Mouse (Mus musculus) embryonic facial prominence, embryonic 12.5 days (tissue): ENCODE measurements around the gene Rbm7. TPM values are rescaled to one million over a fixed set of nuclear protein-coding genes. Genes with fewer than 3 reads are reported as not detected.

Experiments
- ATAC-seq: fragments of 200-750 bp; cut with Nextera tagmentation; 2 replicates; pipeline ENCODE4 v1.8.0; 2017; ENCODE audit not compliant: insufficient number of reproducible peaks, insufficient read depth, low FRiP score, low TSS enrichment
- H3K27ac ChIP-seq: fragments of 300-500 bp; sonication (generic); 2 replicates; pipeline ENCODE4 v1.5.1; 2016; ENCODE audit warnings: mild to moderate bottlenecking
- H3K27me3 ChIP-seq: fragments of 300-500 bp; sonication (generic); 2 replicates; pipeline ENCODE4 v1.6.1; 2016; ENCODE audit warnings: mild to moderate bottlenecking, moderate library complexity
- H3K36me3 ChIP-seq: fragments of 300-500 bp; sonication (generic); 2 replicates; pipeline ENCODE4 v1.6.1; 2016; ENCODE audit warnings: mild to moderate bottlenecking
- H3K4me1 ChIP-seq: fragments of 300-500 bp; sonication (generic); 2 replicates; pipeline ENCODE4 v1.6.1; 2016
- H3K4me2 ChIP-seq: fragments of 300-500 bp; sonication (generic); replicated peaks from 2 replicates; pipeline ENCODE4 v1.6.1; 2016; ENCODE audit warnings: mild to moderate bottlenecking, moderate library complexity
- H3K4me3 ChIP-seq: fragments of 300-500 bp; sonication (generic); 2 replicates; pipeline ENCODE4 v1.5.1; 2016; ENCODE audit warnings: mild to moderate bottlenecking
- H3K9ac ChIP-seq: fragments of 300-500 bp; sonication (generic); 2 replicates; pipeline ENCODE4 v1.6.1; 2016; ENCODE audit warnings: mild to moderate bottlenecking, moderate library complexity
- H3K9me3 ChIP-seq: fragments of 300-500 bp; sonication (generic); 2 replicates; pipeline ENCODE4 v1.6.1; 2016; ENCODE audit warnings: mild to moderate bottlenecking, moderate library complexity
- WGBS: fragments of 180-500 bp; shearing (Covaris S2); methylation state at CpG from one replicate; pipeline ENCODE4 v1.1.7; 2016; 5-methylcytosine and 5-hydroxymethylcytosine counted together
- microRNA-seq: library from miRNA; unstranded; fragments of <30 nt; microRNA quantifications from one replicate; pipeline ENCODE4, GENCODE M21; 2017
- polyA plus RNA-seq: library from polyadenylated mRNA; unstranded; fragments of >200 nt; fragmentation: Nextera tagmentation; extraction: Ambion mirVana; gene quantifications from 2 replicates; pipeline ENCODE4 v1.2.1, GENCODE M21; 2016

Rbm7 gene
- polyA plus RNA-seq, 1 experiment from 2014 or later: 123 TPM

DNA sequence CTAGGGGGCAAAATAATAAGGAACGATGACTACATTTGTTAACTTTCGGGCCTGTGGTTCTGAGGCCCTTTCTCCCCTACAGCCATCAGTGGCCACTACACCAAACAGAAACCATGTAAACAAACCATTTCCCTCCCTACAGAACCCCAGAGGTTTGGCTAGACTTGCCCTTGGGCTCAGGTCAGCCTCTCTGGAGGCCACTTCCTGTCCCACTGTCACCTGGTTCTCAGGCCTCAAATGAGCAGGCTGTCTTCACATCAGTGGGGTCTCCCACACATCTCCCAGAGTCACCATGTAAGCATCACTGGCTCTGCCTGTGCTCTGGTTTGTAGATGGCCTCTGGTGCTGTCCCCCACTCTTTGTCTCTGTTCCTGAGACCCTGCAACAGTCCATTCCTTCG, 39.1 kb downstream of the Rbm7 start:
- Histone ChIP-seq H3K9ac (no peak overlapping the region), H3K4me1 (no peaks in the 10 kb centered on the region), H3K9me3 (no peaks in the 10 kb centered on the region), H3K4me2 (no peak overlapping the region), H3K4me3 (no peak overlapping the region), H3K27me3 (no peaks in the 10 kb centered on the region), H3K27ac (no peak overlapping the region), H3K36me3 (no peaks in the 10 kb centered on the region)
- no peak for ATAC-seq
- 75% methylated on average over 3 of the region's 3 CpGs for WGBS

DNA sequence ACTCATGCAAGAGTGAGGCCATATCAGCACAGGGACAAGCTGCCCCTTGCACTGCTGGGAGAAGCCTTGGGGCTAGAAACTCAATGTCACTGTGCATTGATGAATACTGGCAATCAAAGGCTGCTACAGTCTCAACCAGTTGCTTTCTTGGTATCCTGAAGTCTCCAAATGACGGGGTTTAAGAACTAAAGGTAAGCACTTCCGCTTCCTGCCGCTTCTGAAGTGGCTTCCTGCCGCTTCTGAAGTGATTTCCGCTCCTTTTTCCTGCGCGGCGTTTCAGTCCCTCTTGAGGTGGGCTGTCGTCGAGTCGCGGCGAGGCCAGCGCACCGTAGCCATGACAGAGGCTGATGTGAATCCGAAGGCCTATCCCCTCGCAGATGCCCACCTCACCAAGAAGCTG, 45.0 kb downstream of the Rbm7 start:
- no peak for ATAC-seq
- Histone ChIP-seq H3K4me2 (no peak overlapping the region), H3K9ac (no peak overlapping the region), H3K27me3 (no peaks in the 10 kb centered on the region), H3K9me3 (no peaks in the 10 kb centered on the region), H3K4me1 (no peaks in the 10 kb centered on the region), H3K4me3 (no peak overlapping the region), H3K36me3 (no peaks in the 10 kb centered on the region), H3K27ac (no peak overlapping the region)
- WGBS: 91% methylated on average over 17 of the region's 17 CpGs

DNA sequence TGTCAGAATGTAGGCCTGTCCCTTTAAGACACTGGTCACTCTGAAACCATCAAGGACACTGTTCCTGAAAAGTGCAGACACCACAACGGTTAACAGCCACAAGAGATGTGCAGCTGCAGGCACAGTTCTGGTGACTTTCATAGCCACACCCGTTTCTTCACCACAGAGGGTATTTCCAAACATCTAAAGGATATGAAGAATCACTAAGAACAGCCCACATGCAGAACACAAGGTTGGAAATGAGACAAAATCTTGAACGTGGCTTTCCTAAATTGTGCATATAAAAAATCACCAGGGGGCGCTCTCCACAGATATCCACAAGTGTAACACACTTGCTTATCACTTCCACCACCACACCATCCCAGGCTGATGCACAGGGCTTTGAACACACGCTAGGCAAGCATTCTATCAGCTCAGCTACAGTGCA, 47.3 kb downstream of the Rbm7 start:
- no peak overlapping the region for H3K4me3 ChIP-seq
- ATAC-seq: no peak
- no peaks in the 10 kb centered on the region for H3K9me3 ChIP-seq
- H3K36me3 ChIP-seq: no peaks in the 10 kb centered on the region
- H3K9ac ChIP-seq: no peak overlapping the region
- no peak overlapping the region for H3K4me2 ChIP-seq
- no peak overlapping the region for H3K27ac ChIP-seq
- H3K27me3 ChIP-seq: no peaks in the 10 kb centered on the region
- no peaks in the 10 kb centered on the region for H3K4me1 ChIP-seq
- 37% methylated on average over 5 of the region's 5 CpGs for WGBS

DNA sequence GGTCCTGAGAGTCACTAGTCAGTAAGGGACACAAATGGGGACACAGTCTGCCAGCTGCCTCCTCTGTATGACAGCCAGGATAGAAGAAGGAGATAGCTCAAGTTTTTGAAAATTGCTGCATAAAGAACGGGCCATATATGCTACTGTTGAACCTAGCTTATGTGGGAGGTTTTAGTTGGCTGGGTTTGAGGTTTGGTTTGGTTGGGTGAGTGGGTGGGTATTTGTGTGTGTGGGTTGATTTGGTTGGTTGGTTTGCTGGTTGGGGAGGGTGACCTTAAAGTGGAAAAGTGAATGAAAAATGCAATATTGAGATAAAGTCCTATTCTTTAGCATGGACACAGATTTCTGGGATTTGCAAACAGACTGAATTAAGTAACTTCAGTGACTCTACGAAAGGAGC, 50.3 kb downstream of the Rbm7 start:
- 89% methylated on average over 2 of the region's 2 CpGs for WGBS
- no peaks in the 10 kb centered on the region for H3K27me3 ChIP-seq
- no peaks in the 10 kb centered on the region for H3K9me3 ChIP-seq
- no peaks in the 10 kb centered on the region for H3K4me1 ChIP-seq
- H3K4me3 ChIP-seq: no peak overlapping the region
- no peak overlapping the region for H3K9ac ChIP-seq
- no peaks in the 10 kb centered on the region for H3K36me3 ChIP-seq
- no peak overlapping the region for H3K4me2 ChIP-seq
- no peak for ATAC-seq
- no peak overlapping the region for H3K27ac ChIP-seq

DNA sequence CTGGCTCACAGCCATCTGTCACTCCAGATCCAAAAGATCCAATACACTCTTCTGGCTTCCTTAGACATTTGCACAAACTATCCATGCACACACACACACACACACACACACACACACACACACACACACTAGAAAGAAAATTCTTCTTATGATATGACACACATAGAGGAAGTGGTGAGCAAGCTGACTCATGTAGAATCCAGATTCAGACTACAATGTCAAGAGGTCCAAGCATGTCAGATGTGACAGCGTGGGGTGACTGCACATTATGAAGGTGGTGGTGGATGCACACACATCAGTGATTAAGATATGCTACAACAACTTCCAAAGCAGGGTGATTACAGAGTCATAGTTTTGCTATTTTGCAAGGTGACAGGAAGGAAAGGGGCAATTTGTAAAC, 51.2 kb downstream of the Rbm7 start:
- Histone ChIP-seq H3K4me1 (no peaks in the 10 kb centered on the region), H3K9me3 (no peaks in the 10 kb centered on the region)
- 82% methylated on average over 1 of the region's 1 CpGs for WGBS

More for the DNA sequence above, 51.2 kb downstream of the Rbm7 start:
- H3K9ac ChIP-seq: no peak overlapping the region
- no peaks in the 10 kb centered on the region for H3K27me3 ChIP-seq
- ATAC-seq: no peak
- H3K36me3 ChIP-seq: no peaks in the 10 kb centered on the region
- no peak overlapping the region for H3K27ac ChIP-seq
- no peak overlapping the region for H3K4me2 ChIP-seq
- H3K4me3 ChIP-seq: no peak overlapping the region

Small RNAs within 50 kb of the gene (microRNA-seq; reads per million reads assigned to microRNA genes)
- gene Gm23653: not detected

Other genes starting within 250 kb of the Rbm7 start
- gene Nxpe2, start 141.8 kb downstream of the Rbm7 start, polyA plus RNA-seq: 1.1 and 1.2 TPM in 2 replicates
- gene Rexo2, start 14.7 kb downstream of the Rbm7 start, polyA plus RNA-seq: 94.9 and 98.6 TPM in 2 replicates
- gene Gm5617, start 143 bp upstream of the Rbm7 start, polyA plus RNA-seq: 40.1 and 43.6 TPM in 2 replicates
- 5.2 and 5.9 TPM in 2 replicates for gene Nnmt, start 109.9 kb upstream of the Rbm7 start, polyA plus RNA-seq